In genomic region chr5:30214889-30215288, GRCm38 (mm10) we compare ENCODE assay signal across 9 mouse cellular contexts. TPM values are rescaled to one million over a fixed set of nuclear protein-coding genes. Genes with fewer than 3 reads are reported as not detected.
DNase-seq lines count a peak whose midpoint lies in the region; ATAC-seq and TF ChIP-seq lines count a peak whose summit lies in the region.
"Had no signal": no experiment of that assay in that cellular context is flagged by ENCODE, and none has a peak within 500 bp of the region (broad histone marks: within the 10 kb centered on the region; RNA-seq: fewer than 3 reads in every experiment).

No protein-coding gene starts in this region.

- H3K27ac ChIP-seq in liver, embryonic 12.5 days, result no peak overlapping the region
- H3K27ac ChIP-seq in ES-E14 (ENCODE audit: insufficient read depth, low read depth, low read length, poor library complexity, severe bottlenecking), result no peak overlapping the region
- no peak overlapping the region for H3K27ac ChIP-seq in forebrain, postnatal 0 days (ENCODE audit: low read depth, low read length)
- H3K27ac ChIP-seq: lung, embryonic 15.5 days had no signal

- ATAC-seq in liver, embryonic 12.5 days, result no peak
- peak; percentile 34; the same call in 1 of the 2 replicates for ATAC-seq in forebrain, postnatal 0 days
- ATAC-seq in monocyte, adult 5-6 weeks (replicated peaks; ENCODE audit: insufficient number of reproducible peaks, low FRiP score, low TSS enrichment, poor library complexity, severe bottlenecking), result no peak

- WGBS in liver, embryonic 12.5 days (ENCODE audit: insufficient replicate concordance), result 4% methylated on average over 4 of the region's 4 CpGs
- WGBS in forebrain, postnatal 0 days, result 8% methylated on average over 4 of the region's 4 CpGs

- in situ Hi-C loops in ES-E14 (cut with MboI; ENCODE audit: low sequenced_read_pairs in 2 of 2, unreplicated experiment in 2 of 2), result no loop called here

- H3K4me3 ChIP-seq in liver, embryonic 12.5 days, result no peak overlapping the region
- H3K4me3 ChIP-seq in ES-E14 (ENCODE audit: insufficient read depth in 1 of 2, low read depth in 1 of 2, low read length in 2 of 2, poor library complexity in 1 of 2, severe bottlenecking in 1 of 2), result no peak overlapping the region
- no peak overlapping the region for H3K4me3 ChIP-seq in forebrain, postnatal 0 days (ENCODE audit: low read depth, low read length)
- H3K4me3 ChIP-seq: lung, embryonic 15.5 days had no signal

- TF ChIP-seq CTCF in forebrain, postnatal 0 days (IDR thresholded peaks at IDR 0.05; ENCODE audit: low read depth), result peak; percentile 88

- no peak overlapping the region for H3K9ac ChIP-seq in liver, embryonic 12.5 days
- no peak overlapping the region for H3K9ac ChIP-seq in ES-E14 (ENCODE audit: insufficient read depth, low read depth, low read length, poor library complexity, severe bottlenecking)
- H3K9ac ChIP-seq in forebrain, postnatal 0 days, result no peak overlapping the region
- H3K9ac ChIP-seq: lung, embryonic 15.5 days had no signal

- no peaks in the 10 kb centered on the region for H3K36me3 ChIP-seq in liver, embryonic 12.5 days
- H3K36me3 ChIP-seq in ES-E14 (ENCODE audit: control insufficient read depth, insufficient read depth, low read length, poor library complexity, severe bottlenecking), result no peaks in the 10 kb centered on the region
- H3K36me3 ChIP-seq in forebrain, postnatal 0 days (ENCODE audit: insufficient read depth), result no peaks in the 10 kb centered on the region
- H3K36me3 ChIP-seq: lung, embryonic 15.5 days had no signal

- DNase-seq in liver, result peak; percentile 51
- DNase-seq in ES-E14 (ENCODE audit: low read depth, low spot score), result peak; percentile 27
- DNase-seq in brain, adult 2 months (ENCODE audit: low read depth, low spot score), result peak; percentile 74
- peak; percentile 86 for DNase-seq in forebrain, postnatal 0 days
- peak; percentile 49 to 60 for DNase-seq in left cerebral cortex, postnatal 10 days (ENCODE audit: extremely low spot score in 1 of 2, low spot score in 2 of 2)
- DNase-seq in natural killer cell, adult 2 months (ENCODE audit: low spot score in 2 of 2), result peak; percentile 33 to 55

- H3K4me2 ChIP-seq in liver, embryonic 12.5 days, result no peak overlapping the region
- H3K4me2 ChIP-seq in forebrain, postnatal 0 days (ENCODE audit: low read depth), result no peak overlapping the region
- H3K4me2 ChIP-seq: lung, embryonic 15.5 days had no signal

- intact Hi-C loops in left cerebral cortex, postnatal 10 days (cut with DNase I), result loop anchor here (5.0 to 10.0 kb wide), 3 partner anchors 267 to 710 kb away; partner anchors contain the start of gene Khk

- H3K27me3 ChIP-seq in liver, embryonic 12.5 days (replicated peaks), result peaks cover 13% of the 10 kb centered on the region
- no peaks in the 10 kb centered on the region for H3K27me3 ChIP-seq in forebrain, postnatal 0 days (ENCODE audit: insufficient read depth, low read length)
- H3K27me3 ChIP-seq: lung, embryonic 15.5 days had no signal

- no peaks in the 10 kb centered on the region for H3K4me1 ChIP-seq in liver, embryonic 12.5 days
- H3K4me1 ChIP-seq in ES-E14 (ENCODE audit: control insufficient read depth in 2 of 2, insufficient read depth in 2 of 2, low read length in 2 of 2, poor library complexity in 1 of 2), result no peaks in the 10 kb centered on the region
- no peaks in the 10 kb centered on the region for H3K4me1 ChIP-seq in forebrain, postnatal 0 days (ENCODE audit: insufficient read depth)
- H3K4me1 ChIP-seq: lung, embryonic 15.5 days had no signal

- H3K9me3 ChIP-seq in liver, embryonic 12.5 days (replicated peaks), result no peaks in the 10 kb centered on the region
- H3K9me3 ChIP-seq in ES-E14 (ENCODE audit: control insufficient read depth, insufficient read depth, low read depth, low read length), result no peaks in the 10 kb centered on the region
- no peaks in the 10 kb centered on the region for H3K9me3 ChIP-seq in forebrain, postnatal 0 days (ENCODE audit: low read length)
- H3K9me3 ChIP-seq: lung, embryonic 15.5 days had no signal

TF ChIP-seq in ES-E14, 5 proteins besides CTCF, POLR2A, EP300 and RAD21:
- TF ChIP-seq CHD2 (IDR thresholded peaks at IDR 0.05; ENCODE audit: low read depth, low read length) (no peak), ZC3H11A (IDR thresholded peaks at IDR 0.05; ENCODE audit: borderline replicate concordance, low read depth, low read length) (peak; percentile 36; the same call in 1 of the 2 replicates)

RNA-seq across cellular contexts. Expression of gene Adgrf3, which starts 9.4 kb away (rescaled TPM):
- not detected in 2 replicates for polyA plus RNA-seq in liver, embryonic 12.5 days (2016; fragmentation: Nextera tagmentation; extraction: Ambion mirVana)
- total RNA-seq in ES-E14 (2012; rRNA removed), result 0.58 and 0.71 TPM in 2 replicates
- total RNA-seq in forebrain, postnatal 0 days (2014; rRNA removed), result not detected in 2 replicates
- not detected in 2 replicates for polyA plus RNA-seq in forebrain, postnatal 0 days (2015; fragmentation: Nextera tagmentation; extraction: Ambion mirVana)
- not detected for total RNA-seq in left cerebral cortex, postnatal 10 days (2021)
- total RNA-seq in monocyte, adult 5-6 weeks (2017), result not detected in 3 replicates

RNA-seq across cellular contexts. Expression of gene Selenoi, which starts 17.5 kb away (rescaled TPM):
- 20.2 and 22.0 TPM in 2 replicates for polyA plus RNA-seq in liver, embryonic 12.5 days (2016; fragmentation: Nextera tagmentation; extraction: Ambion mirVana)
- total RNA-seq in ES-E14 (2012; rRNA removed), result 104 and 110 TPM in 2 replicates
- total RNA-seq in forebrain, postnatal 0 days (2014; rRNA removed), result 53.8 and 59.6 TPM in 2 replicates
- 15.9 and 21.1 TPM in 2 replicates for polyA plus RNA-seq in forebrain, postnatal 0 days (2015; fragmentation: Nextera tagmentation; extraction: Ambion mirVana)
- total RNA-seq in left cerebral cortex, postnatal 10 days (2021), result 10 to 100 TPM; 56.8 to 58.3 TPM
- 19.7 to 23.6 TPM (median 22.3 TPM) in 3 replicates for total RNA-seq in monocyte, adult 5-6 weeks (2017)

RNA-seq across cellular contexts. Expression of gene Hadhb, which starts 59.8 kb away (rescaled TPM):
- polyA plus RNA-seq in liver, embryonic 12.5 days (2016; fragmentation: Nextera tagmentation; extraction: Ambion mirVana), result 113 and 116 TPM in 2 replicates
- 103 and 110 TPM in 2 replicates for total RNA-seq in ES-E14 (2012; rRNA removed)
- 54.4 and 59.3 TPM in 2 replicates for total RNA-seq in forebrain, postnatal 0 days (2014; rRNA removed)
- 43.2 and 46.2 TPM in 2 replicates for polyA plus RNA-seq in forebrain, postnatal 0 days (2015; fragmentation: Nextera tagmentation; extraction: Ambion mirVana)
- total RNA-seq in left cerebral cortex, postnatal 10 days (2021), result 10 to 100 TPM; 52.3 to 52.6 TPM
- total RNA-seq in monocyte, adult 5-6 weeks (2017), result 86.5 to 145 TPM (median 87.3 TPM) in 3 replicates

RNA-seq across cellular contexts. Expression of gene Hadha, which starts 59.9 kb away (rescaled TPM):
- 92.2 and 103 TPM in 2 replicates for polyA plus RNA-seq in liver, embryonic 12.5 days (2016; fragmentation: Nextera tagmentation; extraction: Ambion mirVana)
- total RNA-seq in ES-E14 (2012; rRNA removed), result 101 and 102 TPM in 2 replicates
- 50.3 and 57.9 TPM in 2 replicates for total RNA-seq in forebrain, postnatal 0 days (2014; rRNA removed)
- 45.9 and 56.1 TPM in 2 replicates for polyA plus RNA-seq in forebrain, postnatal 0 days (2015; fragmentation: Nextera tagmentation; extraction: Ambion mirVana)
- total RNA-seq in left cerebral cortex, postnatal 10 days (2021), result 10 to 100 TPM; 60.2 to 64.6 TPM
- 103 to 133 TPM (median 113 TPM) in 3 replicates for total RNA-seq in monocyte, adult 5-6 weeks (2017)

Comparison
In these comparisons a context has a peak if more than half of its experiments do, and no peak if none do; other contexts are left out.
1. DNase-seq: peak in every context shown above with its lines; median percentile 86 in forebrain, postnatal 0 days; 74 in brain, adult 2 months; 54 in left cerebral cortex, postnatal 10 days; 51 in liver; 44 in natural killer cell, adult 2 months; 27 in ES-E14.